Mouse (Mus musculus): ENCODE data around the gene Prkag2. TPM values are rescaled to one million over a fixed set of nuclear protein-coding genes. Genes with fewer than 3 reads are reported as not detected.

The Prkag2 gene
- polyA plus RNA-seq, 1 experiment from 2014 or later = 41.2 TPM

- Histone ChIP-seq H3K9ac (replicated peaks; ENCODE audit: low read length) (no peak overlapping the region), H3K4me1 (ENCODE audit: control insufficient read depth, insufficient read depth, low read length) (no peaks in the 10 kb centered on the region), H3K4me3 (ENCODE audit: low read depth, low read length) (no peak overlapping the region), H3K27me3 (ENCODE audit: control insufficient read depth, insufficient read depth, low read length) (no peaks in the 10 kb centered on the region), H3K36me3 (replicated peaks; ENCODE audit: control insufficient read depth, insufficient read depth, low read depth, low read length) (no peaks in the 10 kb centered on the region), H3K27ac (replicated peaks; ENCODE audit: low read depth, low read length) (no peak overlapping the region), H3K9me3 (replicated peaks; ENCODE audit: control insufficient read depth, low read length) (no peaks in the 10 kb centered on the region), H3K4me2 (ENCODE audit: low read depth, low read length) (no peak overlapping the region)
- 44% methylated on average over 4 of the region's 4 CpGs for WGBS
- ATAC-seq (replicated peaks; ENCODE audit: insufficient number of reproducible peaks, low FRiP score, low TSS enrichment, low read depth) = no peak
- DNase-seq (ENCODE audit: low spot score) = peak; percentile 26
These were observed 77.5 kb downstream of the Prkag2 start for GRCm38 (mm10) chr5:25022904-25023303.

- 80% methylated on average over 6 of the region's 6 CpGs for WGBS
- DNase-seq (ENCODE audit: low spot score) = no peak
- H3K9ac ChIP-seq (replicated peaks; ENCODE audit: low read length) = no peak overlapping the region
- no peak overlapping the region for H3K4me2 ChIP-seq (ENCODE audit: low read depth, low read length)
- H3K27ac ChIP-seq (replicated peaks; ENCODE audit: low read depth, low read length) = no peak overlapping the region
- no peaks in the 10 kb centered on the region for H3K27me3 ChIP-seq (ENCODE audit: control insufficient read depth, insufficient read depth, low read length)
- H3K9me3 ChIP-seq (replicated peaks; ENCODE audit: control insufficient read depth, low read length) = no peaks in the 10 kb centered on the region
- no peak overlapping the region for H3K4me3 ChIP-seq (ENCODE audit: low read depth, low read length)
- H3K4me1 ChIP-seq (ENCODE audit: control insufficient read depth, insufficient read depth, low read length) = no peaks in the 10 kb centered on the region
- no peak for ATAC-seq (replicated peaks; ENCODE audit: insufficient number of reproducible peaks, low FRiP score, low TSS enrichment, low read depth)
- H3K36me3 ChIP-seq (replicated peaks; ENCODE audit: control insufficient read depth, insufficient read depth, low read depth, low read length) = no peaks in the 10 kb centered on the region
These were observed 81.2 kb downstream of the Prkag2 start for GRCm38 (mm10) chr5:25019221-25019620.

- ATAC-seq (replicated peaks; ENCODE audit: insufficient number of reproducible peaks, low FRiP score, low TSS enrichment, low read depth) = no peak
- 77% methylated on average over 4 of the region's 4 CpGs for WGBS
- H3K27ac ChIP-seq (replicated peaks; ENCODE audit: low read depth, low read length) = no peak overlapping the region
- no peak for DNase-seq (ENCODE audit: low spot score)
- H3K4me3 ChIP-seq (ENCODE audit: low read depth, low read length) = no peak overlapping the region
- H3K36me3 ChIP-seq (replicated peaks; ENCODE audit: control insufficient read depth, insufficient read depth, low read depth, low read length) = no peaks in the 10 kb centered on the region
- no peak overlapping the region for H3K9ac ChIP-seq (replicated peaks; ENCODE audit: low read length)
- no peak overlapping the region for H3K4me2 ChIP-seq (ENCODE audit: low read depth, low read length)
- no peaks in the 10 kb centered on the region for H3K4me1 ChIP-seq (ENCODE audit: control insufficient read depth, insufficient read depth, low read length)
- no peaks in the 10 kb centered on the region for H3K9me3 ChIP-seq (replicated peaks; ENCODE audit: control insufficient read depth, low read length)
- no peaks in the 10 kb centered on the region for H3K27me3 ChIP-seq (ENCODE audit: control insufficient read depth, insufficient read depth, low read length)
These were observed 88.3 kb downstream of the Prkag2 start for GRCm38 (mm10) chr5:25012134-25012533.

GRCm38 (mm10) chr5:25011019-25011485 lies 89.4 kb downstream of the Prkag2 start:
- H3K4me1 ChIP-seq (ENCODE audit: control insufficient read depth, insufficient read depth, low read length) = no peaks in the 10 kb centered on the region
- H3K27ac ChIP-seq (replicated peaks; ENCODE audit: low read depth, low read length) = no peak overlapping the region

GRCm38 (mm10) chr5:25010438-25010892 lies 90.0 kb downstream of the Prkag2 start:
- Histone ChIP-seq H3K9me3 (replicated peaks; ENCODE audit: control insufficient read depth, low read length) (no peaks in the 10 kb centered on the region), H3K4me1 (ENCODE audit: control insufficient read depth, insufficient read depth, low read length) (no peaks in the 10 kb centered on the region), H3K9ac (replicated peaks; ENCODE audit: low read length) (no peak overlapping the region; the same call in 1 of the 2 replicates), H3K27ac (replicated peaks; ENCODE audit: low read depth, low read length) (no peak overlapping the region), H3K4me2 (ENCODE audit: low read depth, low read length) (peak overlapping the region; percentile 25; the same call in 1 of the 2 replicates), H3K27me3 (ENCODE audit: control insufficient read depth, insufficient read depth, low read length) (no peaks in the 10 kb centered on the region), H3K4me3 (ENCODE audit: low read depth, low read length) (no peak overlapping the region), H3K36me3 (replicated peaks; ENCODE audit: control insufficient read depth, insufficient read depth, low read depth, low read length) (no peaks in the 10 kb centered on the region)
- 6% methylated on average over 9 of the region's 9 CpGs for WGBS
- DNase-seq (ENCODE audit: low spot score) = peak; percentile 86
- ATAC-seq (replicated peaks; ENCODE audit: insufficient number of reproducible peaks, low FRiP score, low TSS enrichment, low read depth) = peak; percentile 54

More at GRCm38 (mm10) chr5:25011019-25011485, 89.4 kb downstream of the Prkag2 start:
- WGBS = 7% methylated on average over 8 of the region's 8 CpGs
- ATAC-seq (replicated peaks; ENCODE audit: insufficient number of reproducible peaks, low FRiP score, low TSS enrichment, low read depth) (peak; percentile 26; the same call in 1 of the 2 replicates), DNase-seq (ENCODE audit: low spot score) (peak; percentile 93)
- no peaks in the 10 kb centered on the region for H3K9me3 ChIP-seq (replicated peaks; ENCODE audit: control insufficient read depth, low read length)
- no peak overlapping the region for H3K9ac ChIP-seq (replicated peaks; ENCODE audit: low read length)
- H3K36me3 ChIP-seq (replicated peaks; ENCODE audit: control insufficient read depth, insufficient read depth, low read depth, low read length) = no peaks in the 10 kb centered on the region
- no peak overlapping the region for H3K4me3 ChIP-seq (ENCODE audit: low read depth, low read length)
- no peak overlapping the region; the same call in 1 of the 2 replicates for H3K4me2 ChIP-seq (ENCODE audit: low read depth, low read length)
- H3K27me3 ChIP-seq (ENCODE audit: control insufficient read depth, insufficient read depth, low read length) = no peaks in the 10 kb centered on the region

DNA sequence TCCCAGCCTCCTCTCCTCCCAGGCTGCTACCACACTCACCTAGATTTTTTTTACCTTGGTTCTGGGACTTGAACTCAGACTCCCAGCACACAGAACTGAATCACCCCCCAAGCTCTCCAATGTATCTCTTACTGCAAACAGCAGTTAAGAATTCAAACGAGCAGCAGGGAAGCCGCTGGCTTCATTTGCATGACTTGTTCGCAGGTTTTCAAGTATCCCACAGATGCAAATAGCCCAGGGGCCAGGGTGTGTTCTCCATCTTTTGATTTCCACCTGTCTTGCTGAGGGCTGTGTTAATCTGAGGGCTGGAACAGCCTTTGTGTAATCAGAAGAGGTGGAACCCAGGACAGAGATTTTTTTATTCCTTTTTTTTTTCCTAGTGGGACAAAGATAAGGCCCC lies 90.7 kb downstream of the Prkag2 start:
- no peak overlapping the region for H3K9ac ChIP-seq (replicated peaks; ENCODE audit: low read length)
- H3K27ac ChIP-seq (replicated peaks; ENCODE audit: low read depth, low read length) = no peak overlapping the region
- H3K27me3 ChIP-seq (ENCODE audit: control insufficient read depth, insufficient read depth, low read length) = no peaks in the 10 kb centered on the region
- ATAC-seq (replicated peaks; ENCODE audit: insufficient number of reproducible peaks, low FRiP score, low TSS enrichment, low read depth) (no peak), DNase-seq (ENCODE audit: low spot score) (no peak)
- no peak overlapping the region for H3K4me3 ChIP-seq (ENCODE audit: low read depth, low read length)
- 43% methylated on average over 3 of the region's 3 CpGs for WGBS
- H3K9me3 ChIP-seq (replicated peaks; ENCODE audit: control insufficient read depth, low read length) = no peaks in the 10 kb centered on the region
- H3K36me3 ChIP-seq (replicated peaks; ENCODE audit: control insufficient read depth, insufficient read depth, low read depth, low read length) = no peaks in the 10 kb centered on the region
- no peak overlapping the region for H3K4me2 ChIP-seq (ENCODE audit: low read depth, low read length)
- H3K4me1 ChIP-seq (ENCODE audit: control insufficient read depth, insufficient read depth, low read length) = no peaks in the 10 kb centered on the region

DNA sequence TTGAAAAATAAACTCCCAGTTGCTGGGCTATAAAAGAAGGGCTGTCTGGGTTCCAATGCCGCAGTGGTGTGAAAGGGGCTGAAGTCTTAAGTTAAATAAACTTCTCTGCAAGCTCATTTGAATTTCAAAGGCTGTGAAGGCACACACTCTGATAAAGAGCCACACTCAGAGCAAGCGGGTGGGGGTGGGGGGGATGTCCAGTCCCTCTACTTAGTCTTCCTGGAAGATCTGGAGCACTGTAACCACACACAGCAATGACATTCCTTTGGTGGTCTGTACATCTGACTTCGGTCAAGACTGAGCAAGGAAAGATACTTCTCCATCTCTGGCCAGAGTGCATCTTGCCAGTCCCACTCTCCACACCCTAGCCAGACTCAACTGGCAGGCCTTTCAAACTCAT lies 91.5 kb downstream of the Prkag2 start:
- DNase-seq (ENCODE audit: low spot score) (no peak), ATAC-seq (replicated peaks; ENCODE audit: insufficient number of reproducible peaks, low FRiP score, low TSS enrichment, low read depth) (no peak)
- H3K9ac ChIP-seq (replicated peaks; ENCODE audit: low read length) = no peak overlapping the region
- H3K4me1 ChIP-seq (ENCODE audit: control insufficient read depth, insufficient read depth, low read length) = no peaks in the 10 kb centered on the region
- H3K4me2 ChIP-seq (ENCODE audit: low read depth, low read length) = no peak overlapping the region
- WGBS = 55% methylated on average over 3 of the region's 3 CpGs
- no peaks in the 10 kb centered on the region for H3K9me3 ChIP-seq (replicated peaks; ENCODE audit: control insufficient read depth, low read length)
- no peaks in the 10 kb centered on the region for H3K36me3 ChIP-seq (replicated peaks; ENCODE audit: control insufficient read depth, insufficient read depth, low read depth, low read length)
- H3K27ac ChIP-seq (replicated peaks; ENCODE audit: low read depth, low read length) = no peak overlapping the region
- no peaks in the 10 kb centered on the region for H3K27me3 ChIP-seq (ENCODE audit: control insufficient read depth, insufficient read depth, low read length)
- no peak overlapping the region for H3K4me3 ChIP-seq (ENCODE audit: low read depth, low read length)

- no peaks in the 10 kb centered on the region for H3K4me1 ChIP-seq (ENCODE audit: control insufficient read depth, insufficient read depth, low read length)
- 46% methylated on average over 8 of the region's 8 CpGs for WGBS
- H3K4me3 ChIP-seq (ENCODE audit: low read depth, low read length) = no peak overlapping the region
- no peaks in the 10 kb centered on the region for H3K27me3 ChIP-seq (ENCODE audit: control insufficient read depth, insufficient read depth, low read length)
- no peaks in the 10 kb centered on the region for H3K36me3 ChIP-seq (replicated peaks; ENCODE audit: control insufficient read depth, insufficient read depth, low read depth, low read length)
- H3K9ac ChIP-seq (replicated peaks; ENCODE audit: low read length) = no peak overlapping the region
- ATAC-seq (replicated peaks; ENCODE audit: insufficient number of reproducible peaks, low FRiP score, low TSS enrichment, low read depth) (peak; percentile 37; the same call in 1 of the 2 replicates), DNase-seq (ENCODE audit: low spot score) (peak; percentile 82)
- no peaks in the 10 kb centered on the region for H3K9me3 ChIP-seq (replicated peaks; ENCODE audit: control insufficient read depth, low read length)
- no peak overlapping the region for H3K27ac ChIP-seq (replicated peaks; ENCODE audit: low read depth, low read length)
- H3K4me2 ChIP-seq (ENCODE audit: low read depth, low read length) = no peak overlapping the region
These were observed 93.6 kb downstream of the Prkag2 start for GRCm38 (mm10) chr5:25006848-25007247.

Data from embryonic facial prominence, embryonic 11.5 days (tissue).